Mouse (Mus musculus): ENCODE results near the gene Brdt. TPM values are rescaled to one million over a fixed set of nuclear protein-coding genes. Genes with fewer than 3 reads are reported as not detected.

Brdt gene
- polyA plus RNA-seq, 1 experiment from 2014 or later = 4.2 TPM

Other genes starting within 250 kb of the Brdt start
- 35.6 and 36.5 TPM in 2 replicates for gene Tgfbr3, start 41.5 kb upstream of the Brdt start, polyA plus RNA-seq (2014; fragmentation: Nextera tagmentation; extraction: Ambion mirVana)
- gene Ephx4, start 71.6 kb downstream of the Brdt start, polyA plus RNA-seq (2014; fragmentation: Nextera tagmentation; extraction: Ambion mirVana) = 2.8 and 3.2 TPM in 2 replicates
- not detected in 2 replicates for gene Lpcat2b, start 100.4 kb downstream of the Brdt start, polyA plus RNA-seq (2014; fragmentation: Nextera tagmentation; extraction: Ambion mirVana)
- gene Btbd8, start 106.8 kb downstream of the Brdt start, polyA plus RNA-seq (2014; fragmentation: Nextera tagmentation; extraction: Ambion mirVana) = 4.8 and 5.8 TPM in 2 replicates
- gene Gm42669, start 176.5 kb downstream of the Brdt start, polyA plus RNA-seq (2014; fragmentation: Nextera tagmentation; extraction: Ambion mirVana) = 0.28 and 0.32 TPM in 2 replicates
- gene 1700028K03Rik, start 203.6 kb downstream of the Brdt start, polyA plus RNA-seq (2014; fragmentation: Nextera tagmentation; extraction: Ambion mirVana) = 0.09 and 0.33 TPM in 2 replicates